Mouse (Mus musculus): ENCODE measurements around the gene Snrnp200.
"Not testable (repeated sequence)": the region's sequence is repeated elsewhere in the genome, so short reads cannot be mapped to it uniquely, and the experiment has no call there.

Snrnp200 gene

DNA sequence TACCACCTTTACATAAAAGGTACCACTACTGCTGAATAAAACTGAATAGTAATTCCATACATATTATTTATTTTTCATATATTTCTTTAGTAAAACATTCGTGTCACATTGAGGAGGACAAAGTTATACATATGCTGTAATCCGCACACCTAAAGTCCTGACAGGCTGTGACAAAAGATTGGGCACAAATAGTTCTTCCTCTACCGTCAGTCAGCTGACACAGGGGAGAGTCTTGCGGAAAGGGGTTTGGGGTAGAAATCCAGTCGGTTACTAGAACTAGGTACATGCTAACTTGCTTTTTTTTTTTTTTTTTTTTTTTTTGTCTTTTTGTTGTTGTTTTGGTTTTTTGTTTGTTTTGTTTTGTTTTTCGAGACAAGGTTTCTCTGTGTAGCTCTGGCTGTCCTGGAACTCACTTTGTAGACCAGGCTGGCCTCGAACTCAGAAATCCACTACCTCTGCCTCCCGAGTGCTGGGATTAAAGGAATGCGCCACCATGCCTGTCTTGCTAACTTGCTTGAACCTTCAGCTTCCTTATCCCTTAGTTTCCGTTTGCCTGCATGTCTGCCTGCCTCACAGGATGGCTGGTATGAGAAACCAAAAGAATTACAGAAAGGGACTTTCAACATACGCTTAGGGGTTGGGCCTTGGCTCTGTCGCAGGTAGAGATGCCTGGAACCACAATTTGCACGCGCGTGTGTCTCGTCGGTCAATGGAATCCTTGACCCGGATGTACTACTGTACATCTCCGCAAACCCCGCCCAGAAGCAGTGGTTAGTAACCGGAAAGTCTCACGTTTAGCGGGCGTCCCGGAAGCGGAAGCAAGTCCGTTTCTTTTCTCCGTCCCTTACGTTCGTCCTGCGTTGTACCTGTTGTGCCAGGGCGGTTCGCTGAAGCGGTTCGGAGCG is at the start of gene Snrnp200, which contains the start of gene 1810024B03Rik:
Gene Snrnp200, plus strand, starts transcription at position 840 of the 905 bp plus-strand sequence.
Gene 1810024B03Rik, minus strand, starts transcription at position 734 of the 905 bp plus-strand sequence.
- peak; percentile 84 to 89 for DNase-seq (ENCODE audit: low spot score in 2 of 2)

DNA sequence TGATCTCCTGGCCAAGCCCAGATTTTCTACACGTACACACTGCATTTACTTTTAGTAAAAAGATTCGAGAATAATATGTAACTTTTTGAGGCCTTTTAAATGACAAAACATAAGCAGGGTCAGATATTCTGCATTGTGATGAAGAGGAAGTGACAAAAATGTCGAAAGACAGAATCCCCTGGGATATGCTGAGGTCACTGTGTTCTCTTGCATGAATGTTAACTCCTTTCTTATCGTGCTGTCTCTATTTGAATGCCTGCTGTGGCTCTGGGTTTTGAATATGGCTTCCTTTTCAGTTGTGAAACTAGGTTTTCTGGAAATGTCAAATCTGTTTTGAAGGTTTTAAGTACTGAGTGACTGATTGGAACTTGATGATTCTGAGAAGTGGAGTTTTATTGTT is 42.5 kb upstream of the Snrnp200 start:
- DNase-seq (ENCODE audit: low spot score in 2 of 2), result no peak

DNA sequence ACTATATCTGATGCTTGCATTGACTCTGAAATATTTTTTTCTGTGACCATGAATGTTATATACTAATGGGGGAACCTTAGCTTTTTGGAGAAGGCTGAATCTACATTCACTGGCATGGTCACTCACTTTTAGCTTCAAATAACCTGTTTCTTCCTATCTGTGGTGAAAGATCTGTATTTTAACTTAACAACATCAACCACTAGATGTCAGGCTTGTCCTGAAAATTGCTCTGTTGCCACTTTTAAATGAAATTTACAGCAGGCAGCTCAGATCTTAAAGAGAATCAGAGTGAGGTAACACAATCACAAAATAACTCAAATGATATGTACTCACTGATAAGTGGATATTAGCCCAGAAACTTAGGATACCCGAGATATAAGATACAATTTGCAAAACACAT is 41.9 kb upstream of the Snrnp200 start:
- DNase-seq (ENCODE audit: low spot score in 2 of 2), result not testable (repeated sequence)

DNA sequence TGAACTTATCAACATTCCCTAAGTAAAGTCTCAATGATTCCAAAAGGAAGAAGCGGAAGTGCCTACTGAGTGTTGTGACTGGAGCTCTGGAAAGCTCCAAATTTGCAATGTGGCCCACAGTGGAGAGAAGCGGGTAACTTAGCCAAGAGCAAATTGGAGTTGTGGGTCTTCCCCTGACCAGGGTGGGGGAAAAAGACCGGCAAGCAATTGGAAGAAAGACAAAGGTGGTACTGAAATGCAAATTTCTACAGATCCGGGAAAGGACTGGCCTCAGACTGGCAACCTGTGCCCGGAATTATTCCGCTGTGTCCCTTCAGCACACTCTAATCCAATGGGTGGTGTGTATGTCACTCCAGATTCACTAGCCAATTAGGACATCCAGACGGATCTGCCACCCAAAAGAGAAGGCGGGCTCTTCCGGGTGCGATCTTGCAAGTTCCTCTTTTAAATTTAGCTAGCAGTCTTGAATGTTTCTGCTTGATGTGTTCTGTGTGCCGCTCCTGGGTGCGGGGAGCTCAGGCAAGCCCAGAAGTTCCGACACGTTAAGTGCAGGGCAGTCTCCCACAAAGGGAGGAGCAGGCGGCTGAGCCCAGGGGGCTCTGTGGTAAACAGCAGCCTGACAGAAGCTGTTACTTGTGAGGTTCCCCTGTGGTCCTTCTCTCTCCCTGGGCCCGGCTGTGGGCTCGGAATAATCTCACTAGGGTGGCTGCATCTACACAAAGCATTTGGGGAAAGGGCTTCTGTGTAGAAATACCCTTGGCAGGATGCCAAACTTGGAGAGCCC is 25.4 kb upstream of the Snrnp200 start:
- peak; percentile 41 to 56 for DNase-seq (ENCODE audit: low spot score in 2 of 2)

DNA sequence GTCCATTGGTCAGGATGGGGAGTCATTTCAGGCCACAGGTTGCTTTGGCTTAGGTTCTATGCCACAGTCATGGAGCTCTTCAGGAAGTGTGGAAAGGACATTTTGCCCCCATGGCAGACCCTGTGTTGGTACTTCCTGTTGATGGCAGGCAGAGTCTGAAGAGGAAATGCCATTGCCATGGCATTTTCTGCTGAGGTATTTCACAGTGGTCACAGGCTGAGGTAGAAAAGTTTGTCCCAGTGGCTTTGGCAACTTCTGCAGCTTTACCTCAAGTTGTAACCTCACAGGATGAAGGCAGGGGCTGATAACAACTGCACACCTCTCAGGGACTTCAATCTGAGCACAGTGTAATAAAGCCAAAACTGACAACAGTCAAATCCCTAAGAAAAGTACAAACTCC is 18.6 kb upstream of the Snrnp200 start:
- no peak for DNase-seq (ENCODE audit: low spot score in 2 of 2)

DNA sequence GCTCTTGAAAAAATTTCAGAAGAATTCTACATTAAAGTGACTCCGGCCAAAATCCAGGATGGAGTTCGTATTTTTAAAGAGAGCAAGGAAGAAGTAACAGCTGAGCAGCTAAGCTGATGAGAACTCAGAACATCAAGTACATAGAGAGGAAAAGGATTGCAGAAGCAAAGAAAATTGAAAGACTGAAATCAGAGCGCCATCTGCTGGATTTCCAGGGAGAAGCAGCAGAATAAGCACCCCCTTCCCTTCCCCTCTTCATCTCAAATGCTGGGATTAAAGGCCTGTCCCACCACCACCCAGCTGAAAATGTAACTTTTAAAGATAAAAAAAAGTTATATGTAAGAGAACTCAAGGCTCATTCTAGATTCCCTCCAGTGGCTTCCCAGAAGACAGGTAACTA is 3.3 kb upstream of the Snrnp200 start:
- peak in 1 of 2 experiments; percentile 52 for DNase-seq (ENCODE audit: low spot score in 2 of 2)

DNA sequence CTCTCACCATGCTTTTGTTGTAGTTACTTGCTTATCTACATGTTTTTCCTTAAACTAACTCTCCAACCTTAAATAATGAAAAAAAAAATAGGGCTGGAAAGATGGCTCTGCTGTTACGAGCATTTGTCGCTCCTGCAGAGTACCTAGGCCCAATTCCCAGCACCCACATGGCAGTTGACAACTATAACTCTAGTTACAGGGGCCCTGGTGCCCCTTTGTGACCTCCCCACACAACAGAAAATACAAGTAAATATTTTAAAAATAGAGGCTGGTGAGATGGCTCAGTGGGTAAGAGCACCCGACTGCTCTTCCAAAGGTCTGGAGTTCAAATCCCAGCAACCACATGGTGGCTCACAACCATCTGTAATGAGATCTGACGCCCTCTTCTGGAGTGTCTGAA is 2.2 kb upstream of the Snrnp200 start:
- DNase-seq (ENCODE audit: low spot score in 2 of 2), result not testable (repeated sequence)

DNA sequence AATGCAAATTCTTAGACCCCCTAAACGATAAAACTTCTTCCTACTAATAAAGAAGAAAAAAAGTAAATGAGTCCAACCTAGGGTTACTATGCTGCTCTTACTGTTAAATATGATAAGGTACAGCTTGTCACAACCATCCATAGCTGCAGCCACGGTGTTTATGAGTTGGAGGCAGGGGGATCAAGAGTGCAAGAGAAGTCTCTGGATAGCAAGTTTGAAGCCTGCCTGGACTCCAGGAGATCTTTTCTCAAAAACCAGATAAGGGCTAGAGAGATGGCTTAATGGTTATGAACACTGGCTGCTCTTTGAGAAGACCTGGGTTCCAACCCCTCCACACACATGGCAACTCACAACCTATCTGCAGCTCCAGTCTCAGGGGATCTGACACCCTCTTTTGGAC is 1.3 kb upstream of the Snrnp200 start:
- no peak for DNase-seq (ENCODE audit: low spot score in 2 of 2)

DNA sequence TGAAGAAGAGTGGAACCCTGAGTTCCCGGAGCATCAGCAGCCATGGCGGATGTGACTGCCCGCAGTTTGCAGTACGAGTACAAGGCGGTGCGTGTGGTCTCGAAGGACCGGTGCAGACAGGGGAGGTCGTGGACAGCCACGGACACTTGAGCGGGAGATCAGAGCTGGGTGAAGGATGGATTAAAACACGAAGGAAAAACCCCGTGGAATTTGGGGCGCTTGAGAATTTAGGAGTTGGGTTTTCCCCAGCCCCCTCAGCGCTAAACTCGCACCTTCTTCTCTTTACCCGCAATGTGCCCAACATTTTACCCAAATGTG is 225 bp downstream of the Snrnp200 start:
- no peak for DNase-seq (ENCODE audit: low spot score in 2 of 2)

DNA sequence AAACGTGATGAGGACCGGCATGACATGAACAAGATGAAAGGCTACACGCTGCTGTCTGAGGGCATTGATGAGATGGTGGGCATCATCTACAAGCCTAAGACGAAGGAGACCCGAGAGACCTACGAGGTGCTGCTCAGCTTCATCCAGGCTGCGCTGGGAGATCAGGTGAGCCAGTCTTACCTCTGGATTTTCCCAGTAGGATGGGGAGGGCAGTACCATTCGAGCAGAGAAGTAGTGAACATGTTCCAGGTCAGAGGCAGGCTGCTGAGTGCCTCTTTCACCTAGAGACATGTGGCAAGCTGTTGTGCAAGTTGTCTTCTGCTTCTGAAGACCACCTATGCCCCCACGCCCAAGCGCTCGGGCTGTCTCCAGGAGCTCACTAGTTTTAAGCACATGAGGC is 2.5 kb downstream of the Snrnp200 start:
- no peak for DNase-seq (ENCODE audit: low spot score in 2 of 2)

DNA sequence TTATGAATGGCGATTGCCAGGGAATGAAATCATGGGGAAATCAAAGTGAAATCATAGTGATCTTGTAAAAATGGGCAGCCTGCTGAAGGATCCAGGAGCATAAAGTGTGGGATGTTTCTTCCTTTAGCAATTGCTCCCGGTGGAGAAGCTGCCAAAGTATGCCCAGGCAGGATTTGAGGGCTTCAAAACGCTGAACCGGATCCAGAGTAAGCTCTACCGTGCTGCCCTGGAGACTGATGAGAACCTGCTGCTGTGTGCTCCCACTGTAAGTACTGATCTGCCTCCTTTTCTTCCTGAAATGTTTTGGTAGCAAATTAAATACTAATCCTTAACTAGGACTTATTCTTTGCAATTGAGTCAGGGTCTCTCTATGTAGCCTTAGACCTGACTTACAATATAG is 9.6 kb downstream of the Snrnp200 start:
- DNase-seq (ENCODE audit: low spot score in 2 of 2), result no peak

DNA sequence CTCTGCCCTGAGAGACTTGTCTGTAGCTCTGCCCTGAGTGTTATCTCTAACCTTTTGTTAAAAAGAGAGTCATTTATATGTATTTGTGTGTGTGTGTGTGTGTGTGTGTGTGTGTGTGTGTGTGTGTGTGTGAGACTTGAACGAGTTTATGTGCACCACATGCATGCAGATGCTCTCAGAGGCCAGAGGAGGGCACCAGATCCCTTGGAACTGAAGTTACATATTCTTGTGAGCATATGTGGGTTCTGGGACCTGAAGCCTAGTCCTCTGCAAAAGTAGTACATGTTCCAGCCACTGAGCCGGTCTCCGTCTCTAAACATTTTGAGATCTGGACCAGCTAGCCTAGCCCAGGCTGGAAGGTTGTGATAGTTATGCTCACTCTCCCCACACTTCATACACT is 17.1 kb downstream of the Snrnp200 start:
- no peak for DNase-seq (ENCODE audit: low spot score in 2 of 2)

DNA sequence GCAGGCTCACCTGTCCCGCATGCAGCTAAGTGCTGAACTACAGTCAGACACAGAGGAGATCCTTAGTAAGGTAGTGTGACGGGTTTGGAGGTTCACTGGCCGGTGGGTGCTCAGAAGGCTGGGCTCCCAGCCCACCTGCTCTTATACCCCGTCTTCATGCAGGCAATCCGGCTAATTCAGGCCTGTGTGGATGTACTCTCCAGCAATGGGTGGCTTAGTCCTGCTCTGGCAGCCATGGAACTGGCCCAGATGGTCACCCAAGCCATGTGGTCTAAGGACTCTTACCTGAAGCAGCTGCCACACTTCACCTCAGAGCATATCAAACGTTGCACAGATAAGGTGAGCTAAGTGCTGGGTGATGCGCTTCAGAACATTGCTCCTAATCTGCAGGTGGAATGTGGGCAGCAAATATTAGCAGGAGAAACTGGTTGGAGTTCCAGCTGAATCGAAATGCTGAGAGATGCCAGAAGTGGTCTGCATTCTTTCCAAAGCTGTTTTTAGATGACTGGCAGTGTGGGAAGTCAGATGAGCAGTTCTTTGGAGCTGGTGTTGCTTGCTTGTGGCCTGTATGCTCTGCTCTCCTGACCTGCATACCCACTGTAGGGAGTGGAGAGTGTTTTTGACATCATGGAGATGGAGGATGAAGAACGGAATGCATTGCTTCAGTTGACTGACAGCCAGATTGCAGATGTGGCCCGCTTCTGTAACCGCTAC is 29.9 kb downstream of the Snrnp200 start:
- no peak for DNase-seq (ENCODE audit: low spot score in 2 of 2)

DNA sequence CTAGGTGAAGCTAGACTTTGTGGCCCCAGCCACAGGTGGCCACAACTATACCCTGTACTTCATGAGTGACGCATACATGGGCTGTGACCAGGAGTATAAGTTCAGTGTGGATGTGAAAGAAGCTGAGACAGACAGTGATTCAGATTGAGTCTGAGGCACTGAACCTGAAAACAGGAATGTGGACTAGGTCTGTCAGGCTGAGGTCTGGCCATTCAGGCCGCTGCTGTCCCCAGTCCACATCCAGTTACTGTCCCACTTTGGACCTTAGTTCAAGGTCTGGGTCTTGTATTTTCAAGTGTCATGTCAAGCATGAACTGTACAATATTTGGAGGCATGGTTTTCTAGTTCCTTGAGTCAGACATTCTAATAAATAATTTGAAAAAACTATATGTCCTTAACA is 31.9 kb downstream of the Snrnp200 start:
- no peak for DNase-seq (ENCODE audit: low spot score in 2 of 2)

DNA sequence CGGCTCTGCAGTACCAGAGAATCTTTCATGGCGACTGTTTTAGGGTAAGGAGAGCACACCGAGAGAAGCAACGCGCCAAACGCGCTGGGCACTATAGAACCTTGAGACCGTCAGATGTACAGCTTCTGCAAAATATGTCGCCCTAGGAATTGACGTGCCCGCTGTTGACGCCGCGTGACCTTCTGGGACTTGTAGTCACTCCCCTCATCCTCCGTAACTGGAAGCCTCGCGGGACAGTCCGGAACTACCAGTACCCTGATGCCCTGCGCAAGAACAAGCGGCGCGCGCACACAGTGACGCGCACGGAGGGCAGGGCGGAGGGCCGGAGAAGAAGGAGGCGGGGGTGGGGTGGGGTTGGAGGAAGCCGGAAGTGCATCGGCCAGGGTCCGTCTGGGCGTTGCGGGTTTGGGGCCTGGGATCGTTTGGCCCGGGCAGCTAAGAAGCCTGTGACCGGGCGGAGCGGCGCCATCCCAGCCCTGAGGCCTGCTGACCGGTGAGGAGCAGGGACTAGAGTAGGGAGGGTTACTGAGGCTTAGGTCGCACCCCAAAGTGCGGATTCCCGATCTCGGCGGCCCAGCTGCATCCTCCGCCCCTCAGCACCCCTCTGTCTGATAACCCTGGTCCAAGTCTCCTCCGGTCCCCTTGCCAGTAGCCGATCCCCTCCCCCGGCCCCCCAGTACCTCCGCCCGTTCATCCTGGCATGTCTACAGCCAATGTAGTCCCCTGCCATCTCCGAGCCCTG is 39.6 kb downstream of the Snrnp200 start, which contains the start of the genes Ciao1 and Tmem127:
Gene Ciao1, minus strand, starts transcription at position 225 of the 742 bp plus-strand sequence.
Gene Tmem127, plus strand, starts transcription at position 317 of the 742 bp plus-strand sequence.
- DNase-seq (ENCODE audit: low spot score in 2 of 2), result peak; percentile 94 to 95

DNA sequence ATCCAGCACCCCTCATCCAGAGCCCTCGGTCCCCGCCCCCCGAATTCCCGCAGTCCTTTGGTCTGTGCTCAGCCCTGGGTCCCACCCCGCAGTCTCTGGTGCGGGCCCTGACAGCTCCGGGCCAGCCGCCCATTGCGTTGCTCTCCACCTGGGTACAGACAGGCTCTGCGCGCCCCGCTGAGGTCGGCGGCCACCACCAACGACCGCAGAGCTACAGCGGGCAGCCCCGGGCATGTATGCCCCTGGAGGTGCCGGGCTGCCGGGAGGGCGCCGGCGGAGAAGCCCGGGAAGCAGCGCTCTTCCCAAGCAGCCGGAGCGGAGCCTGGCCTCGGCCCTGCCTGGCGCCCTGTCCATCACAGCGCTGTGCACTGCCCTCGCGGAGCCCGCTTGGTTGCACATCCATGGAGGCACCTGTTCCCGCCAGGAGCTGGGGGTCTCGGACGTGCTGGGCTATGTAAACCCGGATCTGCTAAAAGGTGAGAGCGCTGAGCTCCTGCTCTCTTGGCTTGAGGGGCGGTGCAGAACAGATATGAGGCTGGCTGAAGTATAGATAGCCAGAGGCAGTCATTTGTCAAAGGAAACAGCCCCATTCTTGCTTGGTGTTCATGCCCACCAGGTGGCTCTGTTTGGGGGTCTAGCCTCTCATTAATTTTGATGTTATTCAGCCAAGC is 40.3 kb downstream of the Snrnp200 start:
- peak; percentile 24 to 42 for DNase-seq (ENCODE audit: low spot score in 2 of 2)

DNA sequence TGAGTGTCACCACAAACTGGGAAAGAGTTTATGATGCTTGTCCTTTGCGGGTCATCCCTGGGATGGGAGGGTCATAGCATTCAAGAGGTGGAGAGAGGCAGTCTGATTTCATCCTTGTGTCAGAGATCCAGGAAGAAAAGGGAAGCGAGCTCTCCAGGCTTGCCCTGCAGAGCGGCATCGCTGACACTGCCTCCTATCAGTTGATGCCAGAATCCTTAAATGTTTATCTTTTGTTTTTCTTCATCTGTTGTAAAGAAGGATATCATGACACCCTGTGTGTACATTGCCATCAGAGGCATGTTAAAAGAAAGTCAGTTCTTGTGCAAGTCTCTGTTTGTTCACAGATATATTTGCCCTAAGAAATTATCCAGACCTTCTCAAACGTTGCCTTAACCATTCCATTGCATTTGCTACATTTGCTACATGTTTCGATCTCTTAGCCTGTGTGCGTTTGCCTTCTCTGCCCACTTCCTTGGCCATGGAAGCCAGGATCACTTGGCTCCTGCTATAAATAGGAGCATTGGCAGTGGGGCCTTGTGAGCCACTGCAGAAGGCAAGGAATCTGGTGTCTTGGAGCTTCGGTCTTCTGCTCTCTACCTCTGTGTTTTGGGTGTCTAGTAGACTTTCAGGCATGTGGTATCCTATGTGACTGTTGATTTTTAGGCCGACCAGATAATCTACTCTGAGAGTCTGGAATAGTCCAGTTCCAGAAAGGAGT is 42.3 kb downstream of the Snrnp200 start:
- no peak for DNase-seq (ENCODE audit: low spot score in 2 of 2)

DNA sequence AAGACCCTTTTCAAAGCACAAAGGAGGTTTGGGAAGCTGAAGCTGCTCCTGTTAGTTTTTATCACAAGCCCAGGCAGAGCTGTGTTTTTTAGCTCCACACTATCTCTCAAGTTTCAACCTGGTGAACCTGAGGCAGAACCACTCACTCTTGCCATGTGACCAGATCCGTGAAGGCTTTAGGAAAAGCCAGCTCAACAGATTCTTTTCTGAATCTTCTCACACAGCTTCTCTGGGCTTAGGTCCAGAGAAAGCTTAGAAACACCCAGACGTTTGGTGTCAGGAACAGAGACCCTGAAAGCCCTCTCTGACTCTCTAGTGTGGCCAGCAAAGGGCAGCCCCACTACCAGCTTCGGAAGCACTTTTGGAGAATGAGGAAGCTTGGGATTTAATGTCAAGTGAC is 43.3 kb downstream of the Snrnp200 start:
- no peak for DNase-seq (ENCODE audit: low spot score in 2 of 2)

DNA sequence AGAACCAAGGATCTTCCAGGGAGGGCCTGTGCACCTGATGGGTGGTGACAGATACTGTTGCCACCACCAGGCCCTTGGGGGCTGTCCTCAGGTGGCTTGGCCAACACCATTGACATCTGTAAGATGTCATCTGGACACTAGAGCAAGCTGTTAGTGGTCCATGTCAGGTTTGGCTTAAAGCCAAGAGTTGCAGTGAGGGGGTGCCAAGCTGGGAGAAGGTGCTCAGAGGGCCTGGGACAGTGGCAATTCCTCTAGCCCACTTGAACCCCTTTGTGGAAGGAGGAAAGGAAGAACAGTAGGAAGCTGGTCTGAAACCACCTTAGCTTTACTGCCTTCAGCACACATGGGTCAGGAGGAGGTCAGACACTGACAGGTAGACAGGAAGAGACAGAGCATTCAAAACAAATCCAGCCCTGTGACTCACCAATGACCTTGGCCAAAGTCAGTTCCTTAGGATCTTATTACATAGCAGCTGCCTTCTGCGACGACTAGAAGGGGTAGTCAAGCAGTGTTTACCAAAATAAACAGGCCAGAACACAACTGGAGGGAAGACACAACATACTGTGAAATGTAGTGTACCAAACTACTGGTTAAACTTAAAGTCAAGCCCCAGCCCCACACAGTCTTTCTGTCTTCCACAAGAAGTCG is 43.8 kb downstream of the Snrnp200 start:
- no peak for DNase-seq (ENCODE audit: low spot score in 2 of 2)

DNA sequence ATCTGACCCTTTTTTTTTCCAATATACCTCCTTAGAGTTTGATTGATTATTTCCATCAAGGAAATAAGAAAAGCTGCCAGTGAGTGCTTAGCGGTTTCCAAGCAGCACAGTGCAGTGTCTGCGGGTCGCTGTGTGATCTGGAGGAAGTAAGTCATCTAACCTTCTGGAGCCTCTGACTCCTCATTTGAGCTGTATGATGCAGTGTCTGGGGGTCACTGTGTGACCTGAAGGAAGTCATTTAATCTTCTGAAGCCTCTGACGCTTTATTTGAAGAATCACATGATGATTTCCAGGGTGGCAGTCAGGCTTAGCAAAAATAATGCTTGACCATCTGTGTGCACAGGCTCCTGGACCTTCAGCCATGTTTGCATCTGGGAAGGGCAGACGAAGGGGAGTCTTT is 44.6 kb downstream of the Snrnp200 start:
- DNase-seq (ENCODE audit: low spot score in 2 of 2), result no peak

All from spleen, postnatal 14 days (tissue).